Mouse (Mus musculus): ENCODE measurements at regions not wholly inside any gene's neighbourhood (a gene's known extent, or its start where the extent isn't known, plus 50 kb on each side); places are given as distances from the start of the nearest gene placed in this dataset.

GRCm38 (mm10) chr1:91622874-91623273, 82.5 kb downstream of the Asb1 start:
- no peak for TF ChIP-seq CTCF (IDR thresholded peaks at IDR 0.05; ENCODE audit: low read depth)
- TF ChIP-seq EP300 (IDR thresholded peaks at IDR 0.05; ENCODE audit: low read depth): no peak
